Mouse (Mus musculus) monocyte, adult 5-6 weeks (primary cell): ENCODE measurements around the gene Frrs1. TPM values are rescaled to one million over a fixed set of nuclear protein-coding genes. Genes with fewer than 3 reads are reported as not detected.
"Not testable (repeated sequence)": the region's sequence is repeated elsewhere in the genome, so short reads cannot be mapped to it uniquely, and the experiment has no call there.

Experiments
- ATAC-seq: fragments of 153-309, 156-312 bp; replicated peaks from 2 replicates; pipeline ENCODE4 v1.8.0; 2017; ENCODE audit warnings: mild to moderate bottlenecking; ENCODE audit not compliant: low TSS enrichment, insufficient number of reproducible peaks, severe bottlenecking, poor library complexity, low FRiP score
- total RNA-seq: library from RNA; stranded (forward); fragments of 200-1000, 200-491, 200-594 nt; gene quantifications from 3 replicates; pipeline ENCODE4 v1.2.3, GENCODE M21; 2017

Gene Frrs1
- 8.2 to 19.8 TPM (median 11.8 TPM) in 3 replicates for total RNA-seq

DNA sequence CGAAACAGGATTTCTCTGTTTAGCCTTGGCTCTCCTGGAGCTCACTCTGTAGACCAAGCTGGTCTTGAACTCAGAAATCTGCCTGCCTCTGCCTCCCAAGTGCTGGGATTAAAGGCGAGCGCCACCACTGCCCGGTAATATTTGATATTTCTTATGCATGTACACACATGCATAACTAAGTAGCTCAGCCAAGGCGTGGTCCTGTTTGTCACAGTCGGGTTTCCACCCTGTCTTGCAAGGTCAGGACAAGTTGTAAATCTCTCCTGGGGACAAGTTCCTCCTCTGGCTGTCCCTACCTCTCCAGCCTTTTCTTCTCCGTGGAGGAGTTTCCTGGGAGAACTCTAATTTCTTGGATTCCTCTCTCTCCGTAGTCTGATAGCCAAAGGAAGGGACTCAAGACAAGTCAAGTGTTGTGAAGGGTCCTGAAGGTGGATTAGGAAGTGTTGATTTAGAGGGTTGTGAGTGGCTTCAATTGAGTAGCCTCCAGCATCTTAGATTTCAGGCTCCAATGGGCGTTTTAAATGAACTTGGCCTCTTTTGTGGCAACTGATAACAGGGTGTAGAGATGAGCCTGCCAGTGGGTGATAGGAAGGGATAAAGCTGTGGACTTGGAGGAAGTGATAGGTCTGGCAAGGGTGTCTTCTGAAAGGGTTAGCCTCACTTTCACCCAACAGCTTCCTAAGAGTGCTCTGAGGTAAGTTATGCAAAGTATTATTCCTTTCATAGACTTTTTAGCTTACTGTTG, at the start of gene Frrs1:
TSS of gene Frrs1 (plus strand) at position 524 of the 745 bp plus-strand sequence.
- ATAC-seq = peak; percentile 36; the same call in 1 of the 2 replicates

DNA sequence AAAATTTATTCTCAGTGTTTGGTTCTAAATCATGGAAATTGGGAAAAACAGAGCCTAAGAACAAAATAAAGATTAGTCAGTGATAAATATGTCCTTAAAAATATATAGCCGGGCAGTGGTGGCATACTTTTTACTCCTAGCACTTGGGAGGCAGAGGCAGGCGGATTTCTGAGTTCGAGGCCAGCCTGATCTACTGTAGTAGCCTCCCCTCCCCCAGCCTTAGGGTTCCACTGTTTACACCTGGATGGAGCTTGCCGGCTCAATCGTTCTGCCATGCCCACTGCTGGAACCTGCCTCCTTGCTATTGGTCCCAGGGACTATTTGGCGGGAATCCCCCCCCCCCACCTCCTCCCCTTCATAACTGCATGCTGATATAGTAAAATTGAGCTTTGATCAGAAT, 48.9 kb upstream of the Frrs1 start:
- not testable (repeated sequence) for ATAC-seq

DNA sequence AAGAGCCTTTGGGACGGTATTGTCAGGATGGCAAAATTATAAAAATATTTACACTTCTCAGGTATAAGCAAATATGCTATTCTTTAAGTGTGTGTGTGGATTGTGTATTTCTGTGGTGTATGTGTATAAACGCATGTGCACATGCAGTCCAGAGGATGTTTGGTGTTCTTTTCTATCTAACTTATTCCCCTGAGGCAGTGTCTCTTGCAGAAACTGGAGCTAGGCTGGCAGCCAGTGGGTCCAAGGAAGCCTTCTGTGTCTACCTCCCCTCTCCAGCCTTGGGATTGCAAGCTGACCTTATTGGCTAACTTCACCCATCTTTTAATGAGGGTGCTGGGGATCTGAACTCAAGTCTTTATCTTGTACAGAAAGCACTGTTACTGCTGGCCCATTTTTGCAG, 46.3 kb upstream of the Frrs1 start:
- no peak for ATAC-seq

DNA sequence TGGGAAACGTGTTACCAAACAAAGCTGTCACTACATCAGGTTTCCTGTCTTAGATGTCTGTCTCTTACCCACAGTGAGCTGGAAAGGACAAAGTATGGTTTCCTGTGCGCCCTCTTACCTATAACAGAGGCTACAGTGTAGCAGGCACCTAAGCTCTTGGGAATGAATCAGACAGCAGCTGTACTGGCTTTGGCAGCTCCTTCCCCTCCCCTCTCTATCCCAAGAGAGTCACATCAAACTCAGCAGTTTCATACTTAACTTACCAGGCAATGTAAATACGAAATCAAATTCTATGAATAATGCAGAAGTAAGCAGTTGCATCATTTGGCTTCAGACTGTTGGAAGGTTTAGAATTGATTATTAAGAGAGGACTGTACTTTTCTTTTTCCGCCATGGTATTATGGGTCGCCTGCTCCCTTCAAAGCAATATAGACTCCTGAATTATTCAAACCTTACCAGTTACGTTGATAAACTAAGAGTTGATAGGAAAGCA, 43.9 kb upstream of the Frrs1 start:
- no peak for ATAC-seq

DNA sequence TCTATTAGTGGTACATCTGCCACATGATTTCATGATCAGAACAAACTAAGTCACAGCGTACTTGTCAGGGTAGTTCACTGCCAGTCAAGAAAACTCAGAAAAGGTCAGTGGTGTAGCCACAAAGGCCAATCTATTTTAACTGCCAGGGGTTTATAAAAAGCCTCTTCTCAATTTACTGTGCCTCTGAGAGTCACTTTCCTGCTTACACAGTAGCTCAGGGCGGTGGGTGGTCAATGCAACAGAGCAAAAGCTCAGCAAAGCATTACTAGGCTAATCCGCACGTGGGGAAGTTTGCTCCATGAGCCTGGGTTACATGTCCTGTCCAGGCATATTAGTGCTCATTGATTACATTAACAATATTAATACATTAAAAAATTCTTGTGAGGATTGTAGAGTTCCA, 43.3 kb upstream of the Frrs1 start:
- ATAC-seq = no peak

DNA sequence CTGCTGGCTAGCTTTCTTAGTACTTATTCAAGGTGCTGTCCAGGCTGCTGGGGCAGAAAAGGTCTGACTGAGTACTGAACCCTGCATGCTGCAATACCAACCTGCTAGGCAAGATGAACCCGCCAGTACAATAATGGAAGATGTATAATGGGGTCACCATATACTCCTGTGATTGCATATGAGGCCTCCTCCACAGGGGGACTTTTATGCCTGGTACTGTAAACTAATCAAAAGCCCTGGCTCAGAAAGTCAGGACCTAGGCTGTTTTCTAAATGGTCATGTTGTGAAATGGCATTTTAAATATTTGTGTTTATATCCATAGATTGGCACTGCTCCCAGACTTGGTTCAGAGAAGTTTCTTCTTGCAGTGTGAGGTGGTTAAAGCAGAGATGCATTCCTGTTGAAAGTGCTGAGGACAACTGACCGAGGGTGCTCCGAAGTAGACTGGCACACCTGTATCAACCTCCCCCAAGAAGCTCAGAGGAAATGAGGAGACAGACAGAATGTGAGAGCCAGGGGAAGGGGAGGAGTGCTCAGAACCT, 42.5 kb upstream of the Frrs1 start:
- no peak for ATAC-seq

DNA sequence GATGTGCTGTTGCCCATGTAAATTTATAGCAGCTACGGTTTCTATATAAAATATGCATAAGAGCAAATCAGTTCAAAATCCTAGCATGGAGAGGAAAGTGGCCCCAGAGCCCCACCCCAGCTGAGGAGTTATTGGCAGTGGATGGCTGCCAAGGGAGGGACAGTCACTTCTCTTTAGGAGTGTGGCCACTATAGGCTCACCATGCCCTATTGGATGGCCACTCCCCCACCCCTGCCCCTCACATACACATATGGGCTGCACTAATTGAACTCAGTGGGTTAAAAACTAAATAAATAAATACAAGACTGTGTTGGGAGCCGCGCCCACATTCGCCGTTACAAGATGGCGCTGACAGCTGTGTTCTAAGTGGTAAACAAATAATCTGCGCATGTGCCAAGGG, 42.0 kb upstream of the Frrs1 start:
- no peak for ATAC-seq

DNA sequence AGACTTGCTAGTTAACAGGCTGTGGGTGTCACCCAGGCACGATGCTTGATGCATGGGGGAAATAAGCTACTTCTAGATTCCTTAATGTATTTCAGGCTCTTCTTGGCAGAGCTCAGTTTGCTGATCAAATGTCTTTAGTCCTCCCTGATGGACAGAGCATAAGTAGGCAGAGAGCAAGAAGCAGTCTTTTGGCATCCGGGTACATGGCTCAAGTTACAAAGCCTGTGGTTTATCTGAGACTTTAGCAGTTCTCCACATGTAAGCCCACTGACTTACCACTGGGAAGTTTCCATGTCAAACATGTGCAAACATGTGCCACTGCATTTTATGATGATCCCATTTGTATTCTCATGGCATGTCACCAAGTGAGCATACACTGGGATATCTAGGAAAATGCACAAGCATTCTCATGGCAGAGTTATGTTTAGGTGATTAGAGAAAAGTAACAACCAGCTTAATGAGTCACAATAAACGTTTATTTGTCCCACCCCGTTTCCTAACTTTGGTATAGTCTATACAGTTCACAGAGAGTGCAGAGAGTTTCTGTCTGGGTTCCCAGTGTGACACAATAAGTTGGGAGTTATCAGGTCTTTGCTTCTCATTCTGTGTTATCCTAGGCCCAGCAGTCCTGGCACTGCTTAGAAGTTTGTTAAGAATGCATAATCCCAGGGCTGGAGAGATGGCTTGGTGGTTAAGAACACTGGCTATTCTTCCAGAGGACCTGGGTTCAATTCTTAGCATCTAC, 32.6 kb upstream of the Frrs1 start:
- ATAC-seq = no peak

DNA sequence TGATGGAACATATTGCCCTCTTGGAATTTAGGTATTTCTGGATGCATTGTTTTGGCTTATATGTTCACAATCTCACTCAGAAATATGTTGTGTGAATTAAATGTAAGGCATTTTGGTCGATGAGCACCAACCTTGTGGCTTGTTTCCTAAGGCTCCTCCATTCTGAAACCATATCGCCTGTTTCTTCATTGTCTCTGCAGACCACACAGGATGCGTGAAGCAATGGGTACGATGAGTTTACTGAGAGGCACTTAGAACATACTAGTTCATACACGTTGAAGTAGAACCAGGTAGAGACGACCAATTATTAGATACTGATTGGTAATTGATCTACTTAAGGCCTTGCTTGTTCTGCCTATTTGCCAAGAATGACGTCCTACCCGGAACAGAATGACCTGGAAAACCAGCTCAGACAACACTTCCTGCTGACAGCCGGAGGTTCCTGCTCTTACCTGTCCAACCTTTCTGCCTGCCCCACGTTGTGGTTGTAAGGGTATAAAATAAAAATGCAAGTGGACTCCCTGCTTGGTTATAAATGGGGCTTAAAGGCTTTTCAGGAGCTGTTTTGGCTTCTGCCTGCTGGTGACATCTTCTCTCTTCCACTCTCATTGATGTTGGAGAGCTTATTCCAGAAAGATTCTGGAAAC, 29.9 kb upstream of the Frrs1 start:
- ATAC-seq = no peak

DNA sequence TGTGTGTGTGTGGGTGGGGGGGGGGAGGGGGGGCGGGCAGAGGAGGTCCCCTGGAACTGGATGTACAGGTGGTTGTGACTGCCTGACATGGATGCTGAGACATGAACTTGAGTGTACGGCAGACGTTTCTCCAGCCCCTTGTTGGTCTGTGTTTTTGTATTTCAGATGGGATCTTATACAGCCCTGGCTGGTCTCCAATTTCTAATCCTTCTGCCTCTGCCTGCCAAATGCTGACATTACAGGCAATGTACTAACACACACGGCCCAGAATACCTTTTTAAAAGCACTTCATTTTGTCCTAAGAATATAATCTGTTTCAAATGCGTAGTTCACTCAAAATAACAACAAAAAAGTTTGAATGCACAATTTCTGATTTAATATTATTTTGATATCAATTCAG, 27.9 kb upstream of the Frrs1 start:
- ATAC-seq = no peak

DNA sequence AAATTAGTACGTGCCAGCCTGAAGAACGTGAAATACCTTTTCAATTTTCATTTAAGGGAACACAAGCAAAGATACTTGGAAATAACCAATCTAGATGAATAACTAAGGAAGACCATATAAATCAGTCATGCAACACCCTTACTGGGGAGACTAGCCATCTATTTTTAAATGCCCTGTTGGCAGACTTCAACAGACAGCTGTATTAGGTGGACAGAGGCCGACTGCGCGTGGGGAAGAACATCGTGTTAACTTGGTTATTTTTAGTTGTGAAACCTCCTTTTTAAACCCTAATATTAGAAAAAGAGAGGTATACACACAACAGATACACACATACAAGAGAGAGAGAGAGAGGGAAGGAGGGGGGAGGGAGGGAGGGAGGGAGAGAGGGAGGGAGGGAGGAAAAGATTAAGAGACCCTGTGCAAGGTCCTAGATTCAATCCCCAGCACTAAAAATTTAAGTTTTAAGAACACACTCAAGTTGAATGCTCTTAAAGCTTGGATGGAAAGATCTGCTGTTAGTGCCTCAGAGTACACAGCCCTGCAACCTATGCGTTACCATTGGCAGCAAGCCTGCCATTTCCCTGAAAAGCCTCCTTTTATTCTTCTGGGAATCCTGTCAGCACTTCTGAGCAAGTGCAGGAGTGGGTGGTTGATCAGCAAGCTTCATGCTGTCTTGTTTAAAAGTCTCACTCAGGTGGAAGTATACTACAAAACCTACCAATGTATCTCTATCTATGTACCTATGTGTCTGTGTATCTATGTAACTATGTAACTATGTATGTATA, 26.5 kb upstream of the Frrs1 start:
- ATAC-seq = no peak

DNA sequence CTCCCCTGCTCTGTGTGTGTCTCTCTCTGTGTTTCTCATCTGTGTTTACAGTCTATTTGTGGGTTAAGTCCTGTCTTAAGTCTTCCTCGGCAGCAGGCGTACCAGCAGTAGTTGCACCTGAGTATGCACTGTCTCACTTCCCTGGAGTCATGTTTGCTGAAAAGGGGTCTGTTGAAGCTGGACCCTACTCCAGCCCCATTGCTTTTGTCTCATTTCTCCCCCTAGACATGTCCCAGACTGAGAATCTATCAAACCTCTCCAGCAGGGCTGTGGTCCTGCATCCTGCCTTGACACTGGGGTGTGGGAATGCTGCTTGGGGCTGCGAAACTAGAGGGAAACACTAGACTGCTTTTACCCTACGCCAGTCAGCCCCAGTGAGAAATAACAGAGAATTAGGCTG, 25.8 kb upstream of the Frrs1 start:
- no peak for ATAC-seq

DNA sequence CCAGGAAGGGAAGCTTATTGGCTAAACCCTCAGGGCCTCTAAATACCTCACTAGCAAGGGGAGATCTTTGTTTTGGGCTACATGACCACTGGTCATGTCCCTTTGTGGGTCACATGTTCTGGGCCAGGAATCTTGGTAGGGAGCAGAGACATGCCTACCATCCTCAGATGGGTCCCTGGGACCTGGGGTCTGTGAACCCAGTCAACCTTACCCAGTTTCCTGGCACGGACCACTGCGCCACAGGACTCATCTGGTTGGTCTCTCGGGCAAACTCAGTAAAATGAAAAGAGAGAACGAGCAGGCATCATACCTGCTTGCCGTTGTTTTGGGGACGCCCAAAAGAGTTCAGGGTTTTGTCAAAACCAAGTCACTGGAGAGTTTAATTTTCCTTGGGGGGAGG, 25.0 kb upstream of the Frrs1 start:
- no peak for ATAC-seq

DNA sequence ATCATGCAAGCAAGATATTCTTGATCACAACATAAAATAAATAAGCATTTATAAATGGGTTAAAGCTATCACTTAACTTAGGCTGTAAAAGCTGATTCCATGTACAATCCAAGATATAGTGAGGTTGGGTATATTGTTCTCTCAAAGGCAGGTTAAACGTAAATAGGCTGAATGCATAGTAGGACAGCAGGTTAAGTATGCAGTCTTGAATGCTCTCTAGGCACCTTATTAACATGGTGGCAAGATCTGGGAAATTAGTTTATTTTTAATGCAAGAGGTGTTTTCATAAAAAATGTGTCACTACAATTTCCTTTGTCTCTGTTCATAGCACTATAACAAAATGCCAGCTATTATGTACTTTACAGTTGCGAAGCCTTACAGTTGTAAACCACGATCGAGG, 23.9 kb upstream of the Frrs1 start:
- ATAC-seq = no peak

DNA sequence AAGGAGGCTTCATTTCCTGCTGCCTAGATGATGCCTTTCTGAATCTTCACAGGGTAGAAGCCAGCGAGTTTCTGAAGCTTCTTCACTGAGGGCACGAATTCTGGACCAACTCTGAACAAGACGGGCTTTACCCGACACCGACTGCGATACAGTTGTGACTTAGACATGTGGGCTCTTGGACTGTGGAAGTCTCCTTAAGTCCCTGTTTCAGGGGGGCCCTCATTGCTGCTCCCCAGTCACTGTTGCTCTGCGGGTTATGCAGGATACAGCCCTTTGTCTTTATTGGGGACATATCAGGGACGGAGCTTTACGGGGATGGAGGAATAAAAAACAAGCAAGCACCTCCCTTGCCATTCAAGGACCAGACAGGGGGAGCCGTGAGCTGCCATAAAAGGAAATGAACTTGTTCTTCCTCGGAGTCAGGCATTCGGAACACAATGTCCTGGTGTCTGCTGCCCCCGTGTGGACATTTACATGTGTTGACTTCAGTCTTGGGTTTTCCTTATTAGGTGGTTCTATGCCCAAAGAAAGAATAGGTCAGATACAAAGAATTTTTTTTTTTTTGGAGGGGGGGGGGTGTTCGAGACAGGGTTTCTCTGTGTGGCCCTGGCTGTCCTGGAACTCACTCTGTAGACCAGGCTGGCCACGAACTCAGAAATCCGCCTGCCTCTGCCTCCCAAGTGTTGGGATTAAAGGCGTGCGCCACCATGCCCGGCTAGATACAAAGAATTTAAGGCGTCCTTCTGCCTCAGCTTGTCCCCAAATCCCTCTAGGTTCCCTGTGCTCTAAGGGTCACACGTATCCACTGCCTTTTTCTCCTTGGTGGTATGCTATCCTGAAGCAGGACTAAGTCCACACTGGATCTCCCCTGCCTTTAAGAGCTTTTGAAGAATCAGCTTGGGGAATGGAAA, 23.2 kb upstream of the Frrs1 start:
- ATAC-seq = peak; percentile 92

DNA sequence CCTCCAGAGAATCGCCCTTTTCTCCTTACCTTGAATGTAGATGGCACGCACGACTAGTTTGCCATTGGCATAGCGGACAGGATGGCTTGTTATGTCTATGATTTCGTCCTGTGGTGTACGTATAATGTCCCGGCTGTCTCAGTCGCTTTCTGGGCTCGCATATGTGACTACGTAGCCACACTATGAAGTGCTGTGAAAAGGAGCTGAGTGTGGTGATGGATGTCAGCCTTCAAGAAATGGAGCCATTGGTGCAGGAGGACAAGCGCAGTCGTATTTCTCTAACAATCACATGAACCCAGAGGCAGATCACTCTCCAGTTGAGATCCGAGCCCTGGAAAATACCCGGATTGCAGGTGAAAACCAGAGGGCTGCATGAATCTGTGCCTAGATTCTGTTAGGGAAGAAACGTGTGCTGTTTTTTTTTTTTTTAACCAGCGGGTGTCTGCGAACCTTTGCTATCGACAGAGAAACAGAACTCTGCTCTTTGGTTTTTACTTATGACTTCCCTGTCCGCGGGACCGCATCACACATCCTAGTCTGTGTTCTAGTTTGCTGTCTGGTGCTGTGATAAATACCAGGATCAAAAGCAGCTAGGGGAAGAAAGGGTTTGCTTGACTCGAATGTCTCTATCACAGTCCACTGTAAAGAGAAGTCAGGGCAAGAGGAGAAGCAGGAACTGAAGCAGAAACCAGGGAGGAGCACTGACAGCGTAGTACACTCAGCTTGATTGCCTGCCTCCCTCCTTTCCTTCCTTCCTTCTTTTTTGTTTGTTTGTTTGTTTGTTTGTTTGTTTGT, 22.4 kb upstream of the Frrs1 start:
- ATAC-seq = no peak

DNA sequence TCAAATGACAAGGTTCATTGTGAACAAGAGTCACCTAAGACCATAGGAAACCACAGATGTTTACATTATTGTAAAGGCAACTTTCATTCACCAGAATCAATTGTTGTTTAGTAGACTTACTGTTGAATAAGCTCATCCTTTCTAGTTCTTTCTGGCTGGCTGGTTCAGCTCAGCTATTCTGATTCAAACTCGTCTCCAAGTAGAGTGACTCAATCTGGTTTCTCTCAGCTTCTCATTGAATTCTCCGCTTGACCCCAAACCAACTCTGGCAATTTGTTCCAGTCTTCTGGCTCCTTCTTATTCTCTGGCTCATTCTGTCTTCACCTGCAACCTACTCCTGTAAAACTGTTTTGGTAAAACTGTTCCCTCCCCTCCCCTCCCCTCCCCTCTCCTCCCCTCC, 18.0 kb upstream of the Frrs1 start:
- ATAC-seq = no peak
